Mouse (Mus musculus): Measurements from ENCODE around the gene 1700092M07Rik. TPM values are rescaled to one million over a fixed set of nuclear protein-coding genes. Genes with fewer than 3 reads are reported as not detected.

The 1700092M07Rik gene
- total RNA-seq, 1 experiment, result 8.9 TPM

DNA sequence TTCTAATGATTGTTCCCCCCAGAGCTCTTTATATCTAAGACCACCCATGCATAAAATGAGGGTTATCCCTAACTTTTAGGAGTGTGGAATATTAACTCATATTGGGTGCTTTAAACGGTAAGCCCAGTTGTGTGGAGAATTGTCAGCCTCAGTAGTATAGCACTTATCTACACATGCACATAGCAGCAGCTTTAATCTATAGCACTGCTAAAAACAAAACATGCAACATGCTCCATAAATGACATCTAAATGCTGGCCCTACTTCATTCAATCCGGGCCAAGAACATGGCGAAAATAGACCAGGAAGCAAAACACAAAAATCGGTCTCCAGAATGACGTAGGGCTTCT, 18.0 kb upstream of the 1700092M07Rik start:
- in situ Hi-C loops (cut with MboI; ENCODE audit: low sequenced_read_pairs in 2 of 2, unreplicated experiment in 2 of 2), result no loop called here
- TF ChIP-seq HCFC1 (IDR thresholded peaks at IDR 0.05; ENCODE audit: borderline replicate concordance, insufficient read depth, low read length), result no peak
- no peak for TF ChIP-seq MAFK (IDR thresholded peaks at IDR 0.05; ENCODE audit: insufficient read depth, low read depth, low read length)
- no peak for TF ChIP-seq ZNF384 (IDR thresholded peaks at IDR 0.05; ENCODE audit: low read depth, low read length)
- no peak for TF ChIP-seq ZC3H11A (IDR thresholded peaks at IDR 0.05; ENCODE audit: borderline replicate concordance, low read depth, low read length)
- no peak for TF ChIP-seq CHD2 (IDR thresholded peaks at IDR 0.05; ENCODE audit: low read depth, low read length)
- H3K4me3 ChIP-seq (ENCODE audit: insufficient read depth in 1 of 2, low read depth in 1 of 2, low read length in 2 of 2, poor library complexity in 1 of 2, severe bottlenecking in 1 of 2), result peak overlapping the region; percentile 83 to 89
- H3K9ac ChIP-seq (ENCODE audit: insufficient read depth, low read depth, low read length, poor library complexity, severe bottlenecking), result peak overlapping the region; percentile 94
- peaks cover 29% of the 10 kb centered on the region for H3K36me3 ChIP-seq (ENCODE audit: control insufficient read depth, insufficient read depth, low read length, poor library complexity, severe bottlenecking)
- DNase-seq (ENCODE audit: low read depth, low spot score), result no peak
- 0 out of 4 replicates have a peak, but pooled peaks cover 0 to 3% of the 10 kb centered on the region in 2 experiments for H3K4me1 ChIP-seq (ENCODE audit: control insufficient read depth in 2 of 2, insufficient read depth in 2 of 2, low read length in 2 of 2, poor library complexity in 1 of 2)
- no peaks in the 10 kb centered on the region for H3K9me3 ChIP-seq (ENCODE audit: control insufficient read depth, insufficient read depth, low read depth, low read length)
- H3K27ac ChIP-seq (ENCODE audit: insufficient read depth, low read depth, low read length, poor library complexity, severe bottlenecking), result peak overlapping the region; percentile 93

DNA sequence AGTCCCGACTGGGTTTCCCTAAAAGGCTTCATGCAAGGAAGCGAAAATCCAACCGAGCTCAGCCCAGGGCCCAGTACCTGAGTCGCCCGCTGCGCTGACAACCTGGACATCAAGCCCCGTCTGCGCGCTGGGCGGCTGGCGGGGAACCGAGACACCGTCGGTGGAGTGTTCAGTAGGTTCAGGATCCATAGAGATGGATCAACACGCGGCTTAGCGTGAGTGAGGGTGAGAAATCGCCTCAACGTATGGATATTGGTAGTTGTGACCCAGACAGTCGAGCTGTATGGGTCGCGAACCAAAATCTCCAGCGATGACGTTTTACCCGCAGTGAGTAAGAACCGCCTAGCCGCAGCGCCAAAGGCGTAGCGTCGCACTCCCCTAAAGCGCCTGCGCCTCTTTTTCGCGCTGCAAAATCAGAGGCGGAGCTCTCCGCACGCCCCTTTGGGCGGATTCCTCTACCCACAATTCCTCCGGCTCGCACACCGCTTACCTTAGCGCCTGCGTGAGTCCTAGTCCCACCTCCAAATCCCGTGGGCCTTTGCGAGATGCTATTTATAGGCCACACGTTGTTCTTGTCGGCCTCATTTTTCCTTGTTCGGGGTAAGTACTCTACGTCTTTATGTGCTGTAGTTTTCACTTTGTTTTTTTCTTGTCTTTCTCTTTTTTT, 17.5 kb upstream of the 1700092M07Rik start, which contains the start of gene Slc3a2:
Slc3a2 (minus strand) TSS at position 463 of the 667 bp plus-strand sequence.
- peak within 1 kb of the TSS; percentile 99 for H3K9ac ChIP-seq (ENCODE audit: insufficient read depth, low read depth, low read length, poor library complexity, severe bottlenecking)
- peak within 1 kb of the TSS; percentile 94 for H3K27ac ChIP-seq (ENCODE audit: insufficient read depth, low read depth, low read length, poor library complexity, severe bottlenecking)
- 0 out of 4 replicates have a peak, but pooled peaks cover 0 to 3% of the 10 kb centered on the region in 2 experiments for H3K4me1 ChIP-seq (ENCODE audit: control insufficient read depth in 2 of 2, insufficient read depth in 2 of 2, low read length in 2 of 2, poor library complexity in 1 of 2)
- in situ Hi-C loops (cut with MboI; ENCODE audit: low sequenced_read_pairs in 2 of 2, unreplicated experiment in 2 of 2), result no loop called here
- H3K36me3 ChIP-seq (ENCODE audit: control insufficient read depth, insufficient read depth, low read length, poor library complexity, severe bottlenecking), result peaks cover 29% of the 10 kb centered on the region
- TF ChIP-seq MAFK (IDR thresholded peaks at IDR 0.05; ENCODE audit: insufficient read depth, low read depth, low read length) (no peak), ZC3H11A (IDR thresholded peaks at IDR 0.05; ENCODE audit: borderline replicate concordance, low read depth, low read length) (no peak), ZNF384 (IDR thresholded peaks at IDR 0.05; ENCODE audit: low read depth, low read length) (peak; percentile 63; the same call in 1 of the 2 replicates), CHD2 (IDR thresholded peaks at IDR 0.05; ENCODE audit: low read depth, low read length) (peak; percentile 60; the same call in 1 of the 2 replicates), HCFC1 (IDR thresholded peaks at IDR 0.05; ENCODE audit: borderline replicate concordance, insufficient read depth, low read length) (peak; percentile 78; the same call in 1 of the 2 replicates)
- H3K4me3 ChIP-seq (ENCODE audit: insufficient read depth in 1 of 2, low read depth in 1 of 2, low read length in 2 of 2, poor library complexity in 1 of 2, severe bottlenecking in 1 of 2), result peak within 1 kb of the TSS; percentile 83 to 92
- H3K9me3 ChIP-seq (ENCODE audit: control insufficient read depth, insufficient read depth, low read depth, low read length), result no peaks in the 10 kb centered on the region
- peak; percentile 96 for DNase-seq (ENCODE audit: low read depth, low spot score)

DNA sequence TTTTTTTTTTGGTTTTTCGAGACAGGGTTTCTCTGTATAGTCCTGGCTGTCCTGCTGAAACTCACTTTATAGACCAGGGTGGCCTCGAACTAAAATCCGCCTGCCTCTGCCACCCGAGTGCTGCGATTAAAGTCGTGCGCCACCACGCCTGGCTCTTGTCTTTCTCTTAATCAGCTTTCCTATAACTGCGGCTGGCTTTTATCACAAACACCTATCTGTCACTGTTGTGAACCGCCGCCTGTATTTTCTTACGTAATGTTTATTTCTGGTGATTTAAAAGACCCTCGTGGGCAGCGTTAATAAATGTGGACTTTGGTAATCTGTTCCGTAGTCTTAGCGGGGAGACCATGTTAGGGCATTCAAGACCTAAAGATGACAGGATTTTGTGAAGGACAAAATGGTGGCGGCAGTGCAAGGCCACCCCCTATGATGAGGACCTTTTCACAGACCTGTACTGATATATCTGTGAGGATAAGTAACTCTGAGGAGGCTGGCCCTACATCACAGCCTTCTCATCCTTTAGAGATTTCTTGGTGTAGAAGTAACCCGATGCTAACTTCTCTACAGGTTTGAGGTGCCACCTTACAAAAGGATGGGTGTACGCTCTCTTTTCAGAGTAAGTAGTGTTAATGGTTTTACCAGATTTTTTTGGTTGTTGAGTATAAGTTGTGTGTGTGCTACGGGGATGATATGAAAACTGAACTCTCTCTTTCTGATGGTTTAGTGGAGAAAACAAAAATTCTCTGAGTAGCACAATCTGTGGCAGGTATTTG, 16.8 kb upstream of the 1700092M07Rik start:
- H3K9ac ChIP-seq (ENCODE audit: insufficient read depth, low read depth, low read length, poor library complexity, severe bottlenecking), result peak overlapping the region; percentile 99
- in situ Hi-C loops (cut with MboI; ENCODE audit: low sequenced_read_pairs in 2 of 2, unreplicated experiment in 2 of 2), result no loop called here
- no peaks in the 10 kb centered on the region for H3K9me3 ChIP-seq (ENCODE audit: control insufficient read depth, insufficient read depth, low read depth, low read length)
- TF ChIP-seq ZNF384 (IDR thresholded peaks at IDR 0.05; ENCODE audit: low read depth, low read length) (no peak), HCFC1 (IDR thresholded peaks at IDR 0.05; ENCODE audit: borderline replicate concordance, insufficient read depth, low read length) (no peak), CHD2 (IDR thresholded peaks at IDR 0.05; ENCODE audit: low read depth, low read length) (no peak)
- peak overlapping the region; percentile 94 for H3K27ac ChIP-seq (ENCODE audit: insufficient read depth, low read depth, low read length, poor library complexity, severe bottlenecking)
- no peak for DNase-seq (ENCODE audit: low read depth, low spot score)
- peaks cover 29% of the 10 kb centered on the region for H3K36me3 ChIP-seq (ENCODE audit: control insufficient read depth, insufficient read depth, low read length, poor library complexity, severe bottlenecking)
- 0 out of 4 replicates have a peak, but pooled peaks cover 0 to 3% of the 10 kb centered on the region in 2 experiments for H3K4me1 ChIP-seq (ENCODE audit: control insufficient read depth in 2 of 2, insufficient read depth in 2 of 2, low read length in 2 of 2, poor library complexity in 1 of 2)
- H3K4me3 ChIP-seq (ENCODE audit: insufficient read depth in 1 of 2, low read depth in 1 of 2, low read length in 2 of 2, poor library complexity in 1 of 2, severe bottlenecking in 1 of 2), result peak overlapping the region; percentile 76 to 92

- Histone ChIP-seq H3K27ac (ENCODE audit: insufficient read depth, low read depth, low read length, poor library complexity, severe bottlenecking) (peak overlapping the region; percentile 94; the same call in 1 of the 2 replicates), H3K4me3 (ENCODE audit: insufficient read depth in 1 of 2, low read depth in 1 of 2, low read length in 2 of 2, poor library complexity in 1 of 2, severe bottlenecking in 1 of 2) (peak overlapping the region; percentile 76 to 92), H3K4me1 (ENCODE audit: control insufficient read depth in 2 of 2, insufficient read depth in 2 of 2, low read length in 2 of 2, poor library complexity in 1 of 2) (0 out of 4 replicates have a peak, but pooled peaks cover 0 to 3% of the 10 kb centered on the region in 2 experiments), H3K36me3 (ENCODE audit: control insufficient read depth, insufficient read depth, low read length, poor library complexity, severe bottlenecking) (peaks cover 29% of the 10 kb centered on the region), H3K9ac (ENCODE audit: insufficient read depth, low read depth, low read length, poor library complexity, severe bottlenecking) (peak overlapping the region; percentile 99; the same call in 1 of the 2 replicates), H3K9me3 (ENCODE audit: control insufficient read depth, insufficient read depth, low read depth, low read length) (no peaks in the 10 kb centered on the region)
- in situ Hi-C loops (cut with MboI; ENCODE audit: low sequenced_read_pairs in 2 of 2, unreplicated experiment in 2 of 2), result no loop called here
- DNase-seq (ENCODE audit: low read depth, low spot score), result no peak
- TF ChIP-seq CHD2 (IDR thresholded peaks at IDR 0.05; ENCODE audit: low read depth, low read length) (no peak), HCFC1 (IDR thresholded peaks at IDR 0.05; ENCODE audit: borderline replicate concordance, insufficient read depth, low read length) (no peak), ZC3H11A (IDR thresholded peaks at IDR 0.05; ENCODE audit: borderline replicate concordance, low read depth, low read length) (no peak), MAFK (IDR thresholded peaks at IDR 0.05; ENCODE audit: insufficient read depth, low read depth, low read length) (no peak), ZNF384 (IDR thresholded peaks at IDR 0.05; ENCODE audit: low read depth, low read length) (no peak)
These were observed 16.1 kb upstream of the 1700092M07Rik start for GRCm38 (mm10) chr19:8724392-8724791.
